Mouse (Mus musculus): Measurements from ENCODE around the gene Slc31a1.

- TF ChIP-seq CTCF (IDR thresholded peaks at IDR 0.05; ENCODE audit: low read depth, low read length) (no peak), POLR2A (IDR thresholded peaks at IDR 0.05; ENCODE audit: extremely low read depth, insufficient read depth, low read length) (no peak)
Observed at GRCm38 (mm10) chr4:62357631-62358148, 2.8 kb upstream of the Slc31a1 start.
